Comparison of ENCODE assay signal across 28 mouse cellular contexts in the genomic region with DNA sequence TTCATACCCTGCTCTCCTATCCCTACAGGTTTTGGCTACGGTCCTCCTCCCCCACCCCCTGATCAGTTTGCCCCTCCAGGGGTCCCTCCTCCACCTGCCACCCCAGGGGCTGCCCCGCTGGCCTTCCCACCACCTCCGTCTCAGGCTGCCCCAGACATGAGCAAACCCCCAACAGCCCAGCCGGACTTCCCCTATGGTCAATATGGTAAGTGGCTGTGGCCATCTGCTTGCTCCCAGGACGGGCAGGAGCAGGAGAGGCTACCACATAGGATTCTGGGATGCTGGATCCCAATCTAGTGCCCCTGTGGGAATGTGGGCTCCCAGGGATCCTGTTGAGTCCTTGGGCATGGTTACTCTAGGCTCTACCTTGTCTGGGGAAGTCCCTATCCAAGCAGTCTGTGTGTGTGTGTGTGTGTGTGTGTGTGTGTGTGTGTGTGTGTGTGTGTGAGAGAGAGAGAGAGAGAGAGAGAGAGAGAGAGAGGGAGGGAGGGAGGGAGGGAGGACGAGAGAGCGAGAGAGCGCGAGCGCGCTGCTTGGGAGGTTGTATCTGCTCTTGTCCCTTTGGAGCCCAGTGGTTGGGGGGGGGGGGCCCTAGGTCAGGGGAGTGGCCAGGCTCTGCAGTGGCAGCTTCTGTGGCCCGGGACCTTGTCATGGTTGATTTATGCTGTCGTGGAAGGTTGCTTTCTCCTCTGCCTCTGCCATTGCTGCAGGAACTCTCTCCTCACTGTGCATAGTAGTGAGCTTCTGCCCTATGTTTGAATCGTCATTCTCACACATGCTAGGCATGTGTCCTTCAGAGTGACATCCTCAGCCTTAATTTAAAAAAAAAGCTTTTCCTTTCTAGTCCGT. TPM values are rescaled to one million over a fixed set of nuclear protein-coding genes. Genes with fewer than 3 reads are reported as not detected.
DNase-seq lines count a peak whose midpoint lies in the region; ATAC-seq and TF ChIP-seq lines count a peak whose summit lies in the region.
"Had no signal": no experiment of that assay in that cellular context is flagged by ENCODE, and none has a peak within 500 bp of the region (broad histone marks: within the 10 kb centered on the region; RNA-seq: fewer than 3 reads in every experiment).

No protein-coding gene starts in this region.

- H3K9ac ChIP-seq in hindbrain, embryonic 12.5 days: no peak overlapping the region
- H3K9ac ChIP-seq in CH12.LX (ENCODE audit: insufficient read depth, low read depth): 0 out of 2 replicates have a peak overlapping the region, but pooled peaks have one; percentile 25
- H3K9ac ChIP-seq: embryonic facial prominence, embryonic 13.5 days; forebrain, postnatal 0 days; hindbrain, embryonic 14.5 days; limb, embryonic 13.5 days; lung, embryonic 15.5 days had no signal

- no peak for DNase-seq in hindbrain, embryonic 10.5 days (ENCODE audit: low spot score)
- no peak for DNase-seq in CH12.LX (ENCODE audit: extremely low read depth)
- peak; percentile 66 for DNase-seq in adrenal gland, adult 8-10 months
- DNase-seq in limb, embryonic 10.5 days (ENCODE audit: low spot score): no peak
- no peak for DNase-seq in heart, postnatal 10 days
- no peak for DNase-seq in heart, embryonic 10.5 days (ENCODE audit: low spot score)
- DNase-seq: cerebellum, adult 9-10 months; cerebellum, postnatal 36 days; forebrain, postnatal 0 days; heart, postnatal 36 days; kidney, adult 9 months; kidney, postnatal 10 days; layer of hippocampus, adult 9-11 months; lung, postnatal 36 days; midbrain, embryonic 14.5 days; right cerebral cortex, postnatal 4 days; thymus, adult 2 months; thymus, postnatal 36 days had no signal

- no peak for TF ChIP-seq POLR2A in CH12.LX (IDR thresholded peaks at IDR 0.05; ENCODE audit: low read depth, low read length)

- ATAC-seq in hindbrain, embryonic 12.5 days (ENCODE audit: low FRiP score): no peak
- ATAC-seq: forebrain, postnatal 0 days; intestine, postnatal 0 days had no signal

- no peak overlapping the region for H3K4me2 ChIP-seq in hindbrain, embryonic 12.5 days (replicated peaks)
- H3K4me2 ChIP-seq in CH12.LX (ENCODE audit: insufficient read depth, low read depth, poor library complexity, severe bottlenecking): peak overlapping the region; percentile 62
- H3K4me2 ChIP-seq: embryonic facial prominence, embryonic 13.5 days; hindbrain, embryonic 14.5 days; limb, embryonic 13.5 days; liver, embryonic 11.5 days; lung, embryonic 15.5 days had no signal

- peaks cover 14% of the 10 kb centered on the region for H3K4me1 ChIP-seq in hindbrain, embryonic 10.5 days (replicated peaks)
- H3K4me1 ChIP-seq in hindbrain, embryonic 12.5 days: peaks cover 12% of the 10 kb centered on the region; the same call in 1 of the 2 replicates
- H3K4me1 ChIP-seq in CH12.LX (ENCODE audit: control insufficient read depth in 1 of 2, insufficient read depth in 2 of 2): peaks cover 54 to 76% of the 10 kb centered on the region in 2 experiments
- H3K4me1 ChIP-seq in limb, embryonic 10.5 days: peaks cover 14% of the 10 kb centered on the region; the same call in 1 of the 2 replicates
- peaks cover 12% of the 10 kb centered on the region; the same call in 1 of the 2 replicates for H3K4me1 ChIP-seq in heart, embryonic 10.5 days
- H3K4me1 ChIP-seq: limb, embryonic 13.5 days had no signal

- no peak for TF ChIP-seq RAD21 in CH12.LX (IDR thresholded peaks at IDR 0.05; ENCODE audit: low read depth, low read length)

- dilution Hi-C loops in CH12.LX (cut with MboI; ENCODE audit: extremely low pct_ligation_motif_present, extremely low pct_unique_long_range_greater_than_20kb, low sequenced_read_pairs): no loop called here

- H3K36me3 ChIP-seq in hindbrain, embryonic 10.5 days: peaks cover 93% of the 10 kb centered on the region
- peaks cover 84% of the 10 kb centered on the region for H3K36me3 ChIP-seq in hindbrain, embryonic 12.5 days
- peaks cover 60 to 84% of the 10 kb centered on the region in 2 experiments for H3K36me3 ChIP-seq in CH12.LX (replicated peaks in 1 of 2; ENCODE audit: control insufficient read depth in 1 of 2, insufficient read depth in 1 of 2, low read length in 1 of 2)
- H3K36me3 ChIP-seq in limb, embryonic 10.5 days: peaks cover 91% of the 10 kb centered on the region
- H3K36me3 ChIP-seq in heart, embryonic 10.5 days: peaks cover 87% of the 10 kb centered on the region

- WGBS in hindbrain, embryonic 10.5 days: 71% methylated on average over 9 of the region's 15 CpGs
- 74% methylated on average over 10 of the region's 15 CpGs for WGBS in hindbrain, embryonic 12.5 days
- WGBS in limb, embryonic 10.5 days: 75% methylated on average over 9 of the region's 15 CpGs
- WGBS in heart, embryonic 10.5 days: 86% methylated on average over 15 of the region's 15 CpGs

- H3K79me2 ChIP-seq in CH12.LX (replicated peaks; ENCODE audit: control insufficient read depth, extremely low read depth, insufficient read depth, poor library complexity, severe bottlenecking): no peaks in the 10 kb centered on the region

- in situ Hi-C loops in CH12.LX (cut with MboI; ENCODE audit: low pct_ligation_motif_present, low pct_unique_long_range_greater_than_20kb, low sequenced_read_pairs): no loop called here

- H3K9me3 ChIP-seq in hindbrain, embryonic 10.5 days: no peaks in the 10 kb centered on the region
- H3K9me3 ChIP-seq in hindbrain, embryonic 12.5 days (replicated peaks): no peaks in the 10 kb centered on the region
- H3K9me3 ChIP-seq in CH12.LX (replicated peaks; ENCODE audit: low read length): peaks cover 3% of the 10 kb centered on the region
- H3K9me3 ChIP-seq in limb, embryonic 10.5 days (replicated peaks): no peaks in the 10 kb centered on the region
- no peaks in the 10 kb centered on the region for H3K9me3 ChIP-seq in heart, embryonic 10.5 days
- H3K9me3 ChIP-seq: embryonic facial prominence, embryonic 13.5 days; forebrain, embryonic 10.5 days; limb, embryonic 13.5 days; lung, embryonic 15.5 days; megakaryocyte, embryonic 14.5 days had no signal

- no peak for TF ChIP-seq CTCF in CH12.LX (conservative IDR thresholded peaks at IDR 0.05 in 1 of 2, IDR thresholded peaks at IDR 0.05 in 1 of 2; ENCODE audit: low read depth in 2 of 2, low read length in 2 of 2)

- 0 out of 2 replicates have a peak overlapping the region, but pooled peaks have one; percentile 47 for H3K27ac ChIP-seq in hindbrain, embryonic 10.5 days
- no peak overlapping the region for H3K27ac ChIP-seq in hindbrain, embryonic 12.5 days
- H3K27ac ChIP-seq in CH12.LX (ENCODE audit: insufficient read depth, low read depth): peak overlapping the region; percentile 79
- H3K27ac ChIP-seq in limb, embryonic 10.5 days: 0 out of 2 replicates have a peak overlapping the region, but pooled peaks have one; percentile 14
- H3K27ac ChIP-seq in heart, embryonic 10.5 days: no peak overlapping the region
- H3K27ac ChIP-seq: embryonic facial prominence, embryonic 13.5 days; forebrain, embryonic 10.5 days; hindbrain, embryonic 14.5 days; limb, embryonic 13.5 days; lung, embryonic 15.5 days had no signal

- H3K4me3 ChIP-seq in hindbrain, embryonic 10.5 days: no peak overlapping the region
- no peak overlapping the region for H3K4me3 ChIP-seq in hindbrain, embryonic 12.5 days
- H3K4me3 ChIP-seq in CH12.LX (replicated peaks in 1 of 3; ENCODE audit: low read depth in 2 of 3, low read length in 2 of 3, poor library complexity in 1 of 3): no peak overlapping the region
- H3K4me3 ChIP-seq in limb, embryonic 10.5 days: no peak overlapping the region
- no peak overlapping the region for H3K4me3 ChIP-seq in heart, embryonic 10.5 days
- H3K4me3 ChIP-seq: embryonic facial prominence, embryonic 13.5 days; forebrain, embryonic 10.5 days; limb, embryonic 13.5 days; lung, embryonic 15.5 days; megakaryocyte, embryonic 14.5 days had no signal

- intact Hi-C loops in heart, postnatal 10 days (cut with DNase I): no loop called here

- no peaks in the 10 kb centered on the region for H3K27me3 ChIP-seq in hindbrain, embryonic 10.5 days (ENCODE audit: insufficient read depth, poor library complexity, severe bottlenecking)
- H3K27me3 ChIP-seq in hindbrain, embryonic 12.5 days: no peaks in the 10 kb centered on the region
- no peaks in the 10 kb centered on the region for H3K27me3 ChIP-seq in CH12.LX (replicated peaks)
- no peaks in the 10 kb centered on the region for H3K27me3 ChIP-seq in limb, embryonic 10.5 days (ENCODE audit: low read depth, poor library complexity, severe bottlenecking)
- H3K27me3 ChIP-seq in heart, embryonic 10.5 days (ENCODE audit: insufficient read depth, poor library complexity, severe bottlenecking): no peaks in the 10 kb centered on the region
- H3K27me3 ChIP-seq: embryonic facial prominence, embryonic 13.5 days; limb, embryonic 13.5 days; lung, embryonic 15.5 days; megakaryocyte, embryonic 14.5 days had no signal

- peak; percentile 45; the same call in 1 of the 2 replicates for TF ChIP-seq EP300 in CH12.LX (IDR thresholded peaks at IDR 0.05; ENCODE audit: low read length)

RNA-seq across cellular contexts. Expression of a gene that starts 6.8 kb away (rescaled TPM):
- 971 and 1,039 TPM in 2 replicates for polyA plus RNA-seq in hindbrain, embryonic 10.5 days (2016; fragmentation: Nextera tagmentation; extraction: Ambion mirVana)
- polyA plus RNA-seq in hindbrain, embryonic 12.5 days (2016; fragmentation: Nextera tagmentation; extraction: Ambion mirVana): 530 and 668 TPM in 2 replicates
- total RNA-seq in CH12.LX (2012; rRNA removed) (4,610 and 5,342 TPM in 2 replicates), CH12.LX (2014; rRNA removed) (2,343 and 2,739 TPM in 2 replicates)
- polyA plus RNA-seq in CH12.LX (2012; ENCODE audit: insufficient read length, low read depth): 2,279 and 2,754 TPM in 2 replicates
- 1,000 to 10,000 TPM; 1,106 to 1,181 (median 1,155) TPM for total RNA-seq in adrenal gland, adult 8-10 months (2022)
- 1,092 and 1,255 TPM in 2 replicates for polyA plus RNA-seq in limb, embryonic 10.5 days (2016; fragmentation: Nextera tagmentation; extraction: Ambion mirVana)
- 100 to 1,000 TPM; 859 to 871 TPM for total RNA-seq in heart, postnatal 10 days (2021)
- polyA plus RNA-seq in heart, embryonic 10.5 days (2016; fragmentation: Nextera tagmentation; extraction: Ambion mirVana): 774 and 882 TPM in 2 replicates

RNA-seq across cellular contexts. Expression of a gene that starts 10.3 kb away (rescaled TPM):
- polyA plus RNA-seq in hindbrain, embryonic 10.5 days (2016; fragmentation: Nextera tagmentation; extraction: Ambion mirVana): 30.4 and 86.1 TPM in 2 replicates
- polyA plus RNA-seq in hindbrain, embryonic 12.5 days (2016; fragmentation: Nextera tagmentation; extraction: Ambion mirVana): 170 and 191 TPM in 2 replicates
- total RNA-seq in CH12.LX (2012; rRNA removed): 0.13 TPM in 2 replicates
- not detected in 2 replicates for total RNA-seq in CH12.LX (2014; rRNA removed)
- 0.04 and 0.07 TPM in 2 replicates for polyA plus RNA-seq in CH12.LX (2012; ENCODE audit: insufficient read length, low read depth)
- 1 to 10 TPM; 1.5 to 6.8 (median 4.3) TPM for total RNA-seq in adrenal gland, adult 8-10 months (2022)
- polyA plus RNA-seq in limb, embryonic 10.5 days (2016; fragmentation: Nextera tagmentation; extraction: Ambion mirVana): 0.90 and 2.9 TPM in 2 replicates
- 1 to 10 TPM; 4.7 to 5.0 TPM for total RNA-seq in heart, postnatal 10 days (2021)
- 0.74 and 0.78 TPM in 2 replicates for polyA plus RNA-seq in heart, embryonic 10.5 days (2016; fragmentation: Nextera tagmentation; extraction: Ambion mirVana)
- total RNA-seq: monocyte, adult 5-6 weeks had no signal

RNA-seq across cellular contexts. Expression of a gene that starts 24.2 kb away (rescaled TPM):
- polyA plus RNA-seq in hindbrain, embryonic 10.5 days (2016; fragmentation: Nextera tagmentation; extraction: Ambion mirVana): 51.0 and 51.2 TPM in 2 replicates
- 67.1 and 76.9 TPM in 2 replicates for polyA plus RNA-seq in hindbrain, embryonic 12.5 days (2016; fragmentation: Nextera tagmentation; extraction: Ambion mirVana)
- 162 and 172 TPM in 2 replicates for total RNA-seq in CH12.LX (2012; rRNA removed)
- 180 and 187 TPM in 2 replicates for total RNA-seq in CH12.LX (2014; rRNA removed)
- 236 and 252 TPM in 2 replicates for polyA plus RNA-seq in CH12.LX (2012; ENCODE audit: insufficient read length, low read depth)
- 100 to 1,000 TPM in 2 of 4 experiments, 10 to 100 TPM in 2; 72.3 to 125 (median 90.3) TPM for total RNA-seq in adrenal gland, adult 8-10 months (2022)
- polyA plus RNA-seq in limb, embryonic 10.5 days (2016; fragmentation: Nextera tagmentation; extraction: Ambion mirVana): 61.2 and 66.2 TPM in 2 replicates
- total RNA-seq in heart, postnatal 10 days (2021): 10 to 100 TPM; 86.4 to 95.4 TPM
- polyA plus RNA-seq in heart, embryonic 10.5 days (2016; fragmentation: Nextera tagmentation; extraction: Ambion mirVana): 40.2 and 58.0 TPM in 2 replicates

RNA-seq across cellular contexts. Expression of a gene that starts 24.6 kb away (rescaled TPM):
- 38.3 and 45.1 TPM in 2 replicates for polyA plus RNA-seq in hindbrain, embryonic 10.5 days (2016; fragmentation: Nextera tagmentation; extraction: Ambion mirVana)
- 26.6 and 29.6 TPM in 2 replicates for polyA plus RNA-seq in hindbrain, embryonic 12.5 days (2016; fragmentation: Nextera tagmentation; extraction: Ambion mirVana)
- 0.30 and 0.38 TPM in 2 replicates for total RNA-seq in CH12.LX (2012; rRNA removed)
- 0.24 TPM in 1 of 2 replicates, not detected in the other for total RNA-seq in CH12.LX (2014; rRNA removed)
- polyA plus RNA-seq in CH12.LX (2012; ENCODE audit: insufficient read length, low read depth): 0.42 TPM in 1 of 2 replicates, not detected in the other
- 100 to 1,000 TPM; 238 to 291 (median 243) TPM for total RNA-seq in adrenal gland, adult 8-10 months (2022)
- polyA plus RNA-seq in limb, embryonic 10.5 days (2016; fragmentation: Nextera tagmentation; extraction: Ambion mirVana): 14.4 and 18.4 TPM in 2 replicates
- 10 to 100 TPM; 19.3 to 21.3 TPM for total RNA-seq in heart, postnatal 10 days (2021)
- 61.2 and 72.0 TPM in 2 replicates for polyA plus RNA-seq in heart, embryonic 10.5 days (2016; fragmentation: Nextera tagmentation; extraction: Ambion mirVana)

RNA-seq across cellular contexts. Expression of a gene that starts 34.9 kb away (rescaled TPM):
- polyA plus RNA-seq in hindbrain, embryonic 10.5 days (2016; fragmentation: Nextera tagmentation; extraction: Ambion mirVana): 55.6 and 60.9 TPM in 2 replicates
- polyA plus RNA-seq in hindbrain, embryonic 12.5 days (2016; fragmentation: Nextera tagmentation; extraction: Ambion mirVana): 38.4 and 39.7 TPM in 2 replicates
- total RNA-seq in CH12.LX (2012; rRNA removed) (46.8 and 59.7 TPM in 2 replicates), CH12.LX (2014; rRNA removed) (35.6 and 37.5 TPM in 2 replicates)
- polyA plus RNA-seq in CH12.LX (2012; ENCODE audit: insufficient read length, low read depth): 34.6 and 38.9 TPM in 2 replicates
- total RNA-seq in adrenal gland, adult 8-10 months (2022): 10 to 100 TPM; 34.7 to 40.0 (median 35.4) TPM
- polyA plus RNA-seq in limb, embryonic 10.5 days (2016; fragmentation: Nextera tagmentation; extraction: Ambion mirVana): 58.2 and 60.9 TPM in 2 replicates
- 10 to 100 TPM; 15.3 to 17.9 TPM for total RNA-seq in heart, postnatal 10 days (2021)
- 41.3 and 46.8 TPM in 2 replicates for polyA plus RNA-seq in heart, embryonic 10.5 days (2016; fragmentation: Nextera tagmentation; extraction: Ambion mirVana)

Comparison
In these comparisons a context has a peak if more than half of its experiments do, and no peak if none do; other contexts are left out.
1. H3K27ac ChIP-seq: peak in hindbrain, embryonic 10.5 days (single experiment), CH12.LX (single experiment) and limb, embryonic 10.5 days (single experiment); none in hindbrain, embryonic 12.5 days (single experiment) and heart, embryonic 10.5 days (single experiment).